8 mouse cellular contexts compared by ENCODE assay signal in the genomic region with DNA sequence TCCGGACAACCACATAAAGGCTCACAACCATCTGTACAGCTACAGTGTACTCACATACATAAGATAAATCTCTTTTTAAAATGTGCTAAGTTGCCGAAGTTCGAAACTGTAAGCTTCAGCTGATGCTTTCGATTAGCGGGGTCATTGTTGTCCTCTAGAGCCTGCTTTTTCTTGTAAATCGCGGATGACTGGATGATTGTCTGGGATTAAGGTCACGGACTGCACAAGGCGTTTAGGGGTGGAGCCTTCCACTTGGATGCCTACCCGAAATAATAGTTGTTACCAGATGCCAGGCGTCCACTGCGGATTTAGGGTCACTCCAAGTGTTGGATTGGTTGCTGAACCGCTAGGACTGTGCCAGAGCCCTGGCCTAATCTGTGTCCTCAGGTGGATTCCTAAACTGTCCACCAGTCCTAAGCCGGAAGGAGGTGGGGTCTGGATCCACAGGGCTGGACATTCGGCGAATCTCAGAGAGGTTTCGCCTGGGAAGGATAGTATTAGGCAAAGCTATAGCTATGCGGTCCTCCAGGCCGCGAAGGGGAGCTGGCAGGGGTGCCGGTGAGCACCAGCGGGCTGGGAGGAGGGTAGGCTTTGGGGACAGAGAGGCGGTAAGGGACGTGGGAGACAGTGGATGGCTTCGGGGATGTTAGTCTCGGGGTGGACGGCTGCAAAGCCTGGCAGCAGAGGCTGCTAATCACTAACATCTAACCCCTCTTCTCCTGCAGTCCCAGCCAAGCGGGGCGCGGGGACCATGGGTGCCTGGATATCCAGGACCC. TPM values are rescaled to one million over a fixed set of nuclear protein-coding genes. Genes with fewer than 3 reads are reported as not detected.
DNase-seq lines count a peak whose midpoint lies in the region; ATAC-seq and TF ChIP-seq lines count a peak whose summit lies in the region.

A gene (plus strand): TSS at position 305 of the 776 bp plus-strand sequence.

- no peaks in the 10 kb centered on the region for H3K36me3 ChIP-seq in kidney, embryonic 15.5 days
- no peaks in the 10 kb centered on the region for H3K36me3 ChIP-seq in forebrain, embryonic 11.5 days (ENCODE audit: control insufficient read depth, insufficient read depth, low read length)
- H3K36me3 ChIP-seq in liver, postnatal 0 days (replicated peaks; ENCODE audit: insufficient read depth, low read length), result no peaks in the 10 kb centered on the region

- TF ChIP-seq CTCF in liver, postnatal 0 days (IDR thresholded peaks at IDR 0.05; ENCODE audit: low read depth), result no peak

- H3K4me2 ChIP-seq in kidney, embryonic 15.5 days, result peak within 1 kb of the TSS; percentile 91
- H3K4me2 ChIP-seq in forebrain, embryonic 11.5 days (ENCODE audit: low read depth, low read length, severe bottlenecking), result peak within 1 kb of the TSS; percentile 53
- peak within 1 kb of the TSS; percentile 66 for H3K4me2 ChIP-seq in liver, postnatal 0 days (ENCODE audit: low read depth, low read length)

- no peaks in the 10 kb centered on the region for H3K9me3 ChIP-seq in kidney, embryonic 15.5 days (replicated peaks)
- no peaks in the 10 kb centered on the region for H3K9me3 ChIP-seq in forebrain, embryonic 11.5 days (ENCODE audit: control insufficient read depth, low read length)
- no peaks in the 10 kb centered on the region for H3K9me3 ChIP-seq in liver, postnatal 0 days (ENCODE audit: low read length)

- no peak within 1 kb of the TSS for H3K27ac ChIP-seq in kidney, embryonic 15.5 days
- no peak within 1 kb of the TSS for H3K27ac ChIP-seq in brown adipose tissue, adult 24 weeks (replicated peaks; ENCODE audit: low read depth, low read length)
- no peak within 1 kb of the TSS for H3K27ac ChIP-seq in forebrain, embryonic 11.5 days (ENCODE audit: low read depth, low read length)
- no peak within 1 kb of the TSS for H3K27ac ChIP-seq in liver, postnatal 0 days (ENCODE audit: low read depth)

- WGBS in kidney, embryonic 15.5 days, result 37% methylated on average over 30 of the region's 30 CpGs
- 17% methylated on average over 28 of the region's 30 CpGs for WGBS in forebrain, embryonic 11.5 days
- WGBS in liver, postnatal 0 days (ENCODE audit: insufficient replicate concordance), result 39% methylated on average over 28 of the region's 30 CpGs

- no peaks in the 10 kb centered on the region for H3K27me3 ChIP-seq in kidney, embryonic 15.5 days
- peaks cover 4% of the 10 kb centered on the region; the same call in 1 of the 2 replicates for H3K27me3 ChIP-seq in forebrain, embryonic 11.5 days (ENCODE audit: control insufficient read depth, insufficient read depth, low read length)
- peaks cover 21% of the 10 kb centered on the region for H3K27me3 ChIP-seq in liver, postnatal 0 days (ENCODE audit: insufficient read depth, low read length)

- no peak for DNase-seq in kidney, adult 9 months
- peak; percentile 66 for DNase-seq in forebrain, embryonic 11.5 days (ENCODE audit: low spot score)
- peak; percentile 16 for DNase-seq in kidney, postnatal 14 days
- DNase-seq in liver, postnatal 0 days, result no peak
- DNase-seq in right cerebral cortex, postnatal 4 days, result peak; percentile 62
- DNase-seq in spleen, postnatal 36 days (ENCODE audit: low spot score in 2 of 2), result no peak

- no peak for TF ChIP-seq EP300 in liver, postnatal 0 days (IDR thresholded peaks at IDR 0.05; ENCODE audit: low read depth)

- peak; percentile 47 for ATAC-seq in kidney, embryonic 15.5 days (replicated peaks; ENCODE audit: low FRiP score)
- ATAC-seq in forebrain, embryonic 11.5 days (replicated peaks; ENCODE audit: low FRiP score), result peak; percentile 49
- peak; percentile 18; the same call in 1 of the 2 replicates for ATAC-seq in liver, postnatal 0 days

- H3K4me3 ChIP-seq in kidney, embryonic 15.5 days (replicated peaks), result peak within 1 kb of the TSS; percentile 53
- H3K4me3 ChIP-seq in brown adipose tissue, adult 24 weeks (ENCODE audit: insufficient read depth, low read depth, low read length), result peak within 1 kb of the TSS; percentile 60
- H3K4me3 ChIP-seq in forebrain, embryonic 11.5 days (ENCODE audit: low read depth, low read length), result peak within 1 kb of the TSS; percentile 37
- peak within 1 kb of the TSS; percentile 29 for H3K4me3 ChIP-seq in liver, postnatal 0 days (ENCODE audit: low read depth, low read length)

- H3K4me1 ChIP-seq in kidney, embryonic 15.5 days, result peaks cover 20% of the 10 kb centered on the region
- H3K4me1 ChIP-seq in brown adipose tissue, adult 24 weeks (ENCODE audit: control insufficient read depth, insufficient read depth, insufficient read length, low read length), result no peaks in the 10 kb centered on the region
- H3K4me1 ChIP-seq in forebrain, embryonic 11.5 days (replicated peaks; ENCODE audit: control insufficient read depth, insufficient read depth, low read length), result no peaks in the 10 kb centered on the region; the same call in 1 of the 2 replicates
- H3K4me1 ChIP-seq in liver, postnatal 0 days (ENCODE audit: insufficient read depth), result peaks cover 7% of the 10 kb centered on the region; the same call in 1 of the 2 replicates

- H3K9ac ChIP-seq in kidney, embryonic 15.5 days, result peak within 1 kb of the TSS; percentile 39
- H3K9ac ChIP-seq in forebrain, embryonic 11.5 days (ENCODE audit: low read length), result peak within 1 kb of the TSS; percentile 56
- H3K9ac ChIP-seq in liver, postnatal 0 days (replicated peaks), result peak within 1 kb of the TSS; percentile 26; the same call in 1 of the 2 replicates

RNA-seq across cellular contexts. Expression of the gene that starts here (rescaled TPM):
- 5.4 and 9.1 TPM in 2 replicates for polyA plus RNA-seq in kidney, embryonic 15.5 days (2015; fragmentation: Nextera tagmentation; extraction: Ambion mirVana)
- 1.2 and 1.4 TPM in 2 replicates for polyA plus RNA-seq in brown adipose tissue, adult 24 weeks (2012; ENCODE audit: insufficient read depth, insufficient read length, missing spikeins)
- polyA plus RNA-seq in forebrain, embryonic 11.5 days (2014; fragmentation: Nextera tagmentation; extraction: Ambion mirVana), result 4.3 and 6.7 TPM in 2 replicates
- polyA plus RNA-seq in liver, postnatal 0 days (2015; fragmentation: Nextera tagmentation; extraction: Ambion mirVana), result 0.19 and 0.24 TPM in 2 replicates

Comparison
In these comparisons a context has a peak if more than half of its experiments do, and no peak if none do; other contexts are left out.
1. DNase-seq: peak in forebrain, embryonic 11.5 days (single experiment), kidney, postnatal 14 days (single experiment) and right cerebral cortex, postnatal 4 days (single experiment); none in kidney, adult 9 months (single experiment), liver, postnatal 0 days (single experiment) and spleen, postnatal 36 days (0 of 2).
2. Peak in ATAC-seq, H3K4me3 ChIP-seq, H3K9ac ChIP-seq and H3K4me2 ChIP-seq in liver, postnatal 0 days; RNA of the gene not detected or under 1 TPM.
3. Peak in every context shown above with its lines, with median percentiles within 50 percentile points of each other: ATAC-seq, H3K4me2 ChIP-seq, H3K4me3 ChIP-seq and H3K9ac ChIP-seq.